Mouse (Mus musculus): ENCODE measurements at regions not wholly inside any gene's neighbourhood (a gene's known extent, or its start where the extent isn't known, plus 50 kb on each side); places are given as distances from the start of the nearest gene placed in this dataset.

- no peak overlapping the region for H3K9ac ChIP-seq (ENCODE audit: control insufficient read depth, low read depth, low read length, poor library complexity, severe bottlenecking)
- no peaks in the 10 kb centered on the region for H3K4me1 ChIP-seq (ENCODE audit: control insufficient read depth in 1 of 2, insufficient read depth in 2 of 2, low read length in 2 of 2)
- H3K36me3 ChIP-seq (ENCODE audit: control insufficient read depth in 1 of 2, insufficient read depth in 2 of 2, low read length in 2 of 2): no peaks in the 10 kb centered on the region
- H3K27ac ChIP-seq (ENCODE audit: control insufficient read depth, low read depth, low read length): no peak overlapping the region
- no peak overlapping the region for H3K4me3 ChIP-seq (ENCODE audit: control insufficient read depth in 1 of 2, insufficient read depth in 1 of 2, low read depth in 2 of 2, low read length in 2 of 2)
- H3K9me3 ChIP-seq (replicated peaks; ENCODE audit: insufficient read depth, low read length): no peaks in the 10 kb centered on the region
- TF ChIP-seq BHLHE40 (IDR thresholded peaks at IDR 0.05; ENCODE audit: borderline replicate concordance, low read depth, low read length): no peak
- TF ChIP-seq TBP (IDR thresholded peaks at IDR 0.05; ENCODE audit: low read depth, low read length): no peak
- no peak for TF ChIP-seq MXI1 (IDR thresholded peaks at IDR 0.05; ENCODE audit: low read depth, low read length)
- no peak for TF ChIP-seq JUND (IDR thresholded peaks at IDR 0.05; ENCODE audit: low read depth, low read length)
- TF ChIP-seq TCF12 (IDR thresholded peaks at IDR 0.05; ENCODE audit: low read depth, low read length): no peak
- TF ChIP-seq POLR2AphosphoS2 (IDR thresholded peaks at IDR 0.05; ENCODE audit: low read length): no peak
- no peak for TF ChIP-seq EP300 (IDR thresholded peaks at IDR 0.05; ENCODE audit: low read depth in 1 of 2, low read length in 2 of 2)
- no peak for TF ChIP-seq MAX (IDR thresholded peaks at IDR 0.05; ENCODE audit: low read length)
- no peak for TF ChIP-seq CTCF (IDR thresholded peaks at IDR 0.05 in 2 of 3, conservative IDR thresholded peaks at IDR 0.05 in 1 of 3; ENCODE audit: control insufficient read depth in 1 of 3, insufficient read depth in 1 of 3, low read depth in 2 of 3, low read length in 3 of 3, poor library complexity in 1 of 3, severe bottlenecking in 1 of 3)
- TF ChIP-seq NELFE (IDR thresholded peaks at IDR 0.05; ENCODE audit: low read depth, low read length): no peak
- no peak for TF ChIP-seq CHD2 (IDR thresholded peaks at IDR 0.05; ENCODE audit: low read length)
- no peak for TF ChIP-seq POLR2AphosphoS5 (IDR thresholded peaks at IDR 0.05; ENCODE audit: borderline replicate concordance, low read depth, low read length)
- H3K79me2 ChIP-seq (ENCODE audit: control insufficient read depth, insufficient read depth, low read length, poor library complexity): no peaks in the 10 kb centered on the region
- no peak for DNase-seq (ENCODE audit: low read depth, low spot score)
- H3K27me3 ChIP-seq (ENCODE audit: control insufficient read depth in 1 of 2, insufficient read depth in 2 of 2, low read length in 2 of 2): no peaks in the 10 kb centered on the region
These were observed 168.8 kb upstream of the Fggy start for GRCm38 (mm10) chr4:95388556-95388955.

DNA sequence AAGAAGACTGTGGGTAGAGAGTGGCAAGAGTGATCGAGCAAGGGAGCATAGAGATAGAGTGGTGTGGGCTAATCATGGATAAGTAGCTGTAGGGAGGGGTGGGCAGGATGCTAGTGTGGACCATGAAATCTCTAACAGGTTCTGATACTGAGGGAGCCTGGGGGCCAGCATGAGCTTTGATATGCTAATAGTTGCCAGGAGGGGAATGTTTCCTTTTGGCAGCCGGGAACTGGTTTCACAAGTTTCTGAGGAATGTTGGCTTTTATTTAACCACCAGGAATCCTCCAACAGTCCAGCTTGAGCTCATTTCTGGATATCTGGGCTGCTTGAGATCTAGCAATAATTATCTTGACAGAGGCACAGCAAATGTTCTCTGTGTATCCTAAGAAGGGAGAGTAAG lies 167.7 kb upstream of the Fggy start:
- Histone ChIP-seq H3K27me3 (ENCODE audit: control insufficient read depth in 1 of 2, insufficient read depth in 2 of 2, low read length in 2 of 2) (no peaks in the 10 kb centered on the region), H3K79me2 (ENCODE audit: control insufficient read depth, insufficient read depth, low read length, poor library complexity) (no peaks in the 10 kb centered on the region), H3K27ac (ENCODE audit: control insufficient read depth, low read depth, low read length) (no peak overlapping the region), H3K4me1 (ENCODE audit: control insufficient read depth in 1 of 2, insufficient read depth in 2 of 2, low read length in 2 of 2) (no peaks in the 10 kb centered on the region), H3K36me3 (ENCODE audit: control insufficient read depth in 1 of 2, insufficient read depth in 2 of 2, low read length in 2 of 2) (no peaks in the 10 kb centered on the region), H3K9ac (ENCODE audit: control insufficient read depth, low read depth, low read length, poor library complexity, severe bottlenecking) (no peak overlapping the region), H3K4me3 (ENCODE audit: control insufficient read depth in 1 of 2, insufficient read depth in 1 of 2, low read depth in 2 of 2, low read length in 2 of 2) (no peak overlapping the region), H3K9me3 (replicated peaks; ENCODE audit: insufficient read depth, low read length) (no peaks in the 10 kb centered on the region)
- DNase-seq (ENCODE audit: low read depth, low spot score): no peak
- TF ChIP-seq CTCF (IDR thresholded peaks at IDR 0.05 in 2 of 3, conservative IDR thresholded peaks at IDR 0.05 in 1 of 3; ENCODE audit: control insufficient read depth in 1 of 3, insufficient read depth in 1 of 3, low read depth in 2 of 3, low read length in 3 of 3, poor library complexity in 1 of 3, severe bottlenecking in 1 of 3) (no peak), POLR2AphosphoS2 (IDR thresholded peaks at IDR 0.05; ENCODE audit: low read length) (no peak), NELFE (IDR thresholded peaks at IDR 0.05; ENCODE audit: low read depth, low read length) (no peak), SIN3A (IDR thresholded peaks at IDR 0.05; ENCODE audit: low read length) (no peak), TCF12 (IDR thresholded peaks at IDR 0.05; ENCODE audit: low read depth, low read length) (no peak), USF2 (IDR thresholded peaks at IDR 0.05; ENCODE audit: borderline replicate concordance in 1 of 2, insufficient read depth in 1 of 2, low read depth in 1 of 2, low read length in 2 of 2) (no peak), HCFC1 (IDR thresholded peaks at IDR 0.05; ENCODE audit: low read depth, low read length) (no peak), TAL1 (IDR thresholded peaks at IDR 0.05; ENCODE audit: low read length) (no peak), USF1 (IDR thresholded peaks at IDR 0.05; ENCODE audit: low read depth, low read length) (no peak), POLR2AphosphoS5 (IDR thresholded peaks at IDR 0.05; ENCODE audit: borderline replicate concordance, low read depth, low read length) (no peak), MAZ (IDR thresholded peaks at IDR 0.05; ENCODE audit: low read depth, low read length) (no peak), MYC (IDR thresholded peaks at IDR 0.05; ENCODE audit: low read depth, low read length) (no peak), BHLHE40 (IDR thresholded peaks at IDR 0.05; ENCODE audit: borderline replicate concordance, low read depth, low read length) (no peak), ELF1 (IDR thresholded peaks at IDR 0.05; ENCODE audit: low read depth, low read length) (no peak), POLR2A (IDR thresholded peaks at IDR 0.05; ENCODE audit: control insufficient read depth in 1 of 2, insufficient read depth in 1 of 2, low read depth in 1 of 2, low read length in 2 of 2, poor library complexity in 1 of 2) (no peak), CHD2 (IDR thresholded peaks at IDR 0.05; ENCODE audit: low read length) (no peak), UBTF (IDR thresholded peaks at IDR 0.05; ENCODE audit: borderline replicate concordance, insufficient read depth, low read depth, low read length) (no peak), E2F4 (IDR thresholded peaks at IDR 0.05; ENCODE audit: borderline replicate concordance, low read depth, low read length) (no peak)
